ENCODE assay signal across 19 mouse cellular contexts in genomic region chr7:142403591-142403990, GRCm38 (mm10). TPM values are rescaled to one million over a fixed set of nuclear protein-coding genes. Genes with fewer than 3 reads are reported as not detected.
A peak's percentile ranks its signal among the peaks of the same experiment; 100 is the strongest.
DNase-seq lines count a peak whose midpoint lies in the region; ATAC-seq and TF ChIP-seq lines count a peak whose summit lies in the region.
"Had no signal": no experiment of that assay in that cellular context is flagged by ENCODE, and none has a peak within 500 bp of the region (broad histone marks: within the 10 kb centered on the region; RNA-seq: fewer than 3 reads in every experiment).

No protein-coding gene starts in this region.

- no peaks in the 10 kb centered on the region for H3K79me2 ChIP-seq in MEL (ENCODE audit: control insufficient read depth, insufficient read depth, low read length, poor library complexity)

- WGBS in liver, embryonic 15.5 days (ENCODE audit: insufficient replicate concordance), result 30% methylated on average over 4 of the region's 4 CpGs
- WGBS in thymus, adult 2 months, result 34% methylated on average over 4 of the region's 4 CpGs
- 83% methylated on average over 4 of the region's 4 CpGs for WGBS in forebrain, embryonic 16.5 days
- WGBS in forebrain, postnatal 0 days, result 83% methylated on average over 4 of the region's 4 CpGs

- peaks cover 0 to 18% of the 10 kb centered on the region in 2 experiments; a peak in 2 of 4 replicates for H3K36me3 ChIP-seq in MEL (ENCODE audit: control insufficient read depth in 1 of 2, insufficient read depth in 2 of 2, low read length in 2 of 2)
- H3K36me3 ChIP-seq in liver, embryonic 15.5 days (replicated peaks), result no peaks in the 10 kb centered on the region
- H3K36me3 ChIP-seq in thymus, adult 2 months (ENCODE audit: control insufficient read depth, insufficient read depth, low read length), result no peaks in the 10 kb centered on the region
- H3K36me3 ChIP-seq in forebrain, embryonic 16.5 days (ENCODE audit: control insufficient read depth, insufficient read depth), result no peaks in the 10 kb centered on the region
- H3K36me3 ChIP-seq in forebrain, postnatal 0 days (ENCODE audit: insufficient read depth), result no peaks in the 10 kb centered on the region
- H3K36me3 ChIP-seq: liver, embryonic 13.5 days; midbrain, embryonic 12.5 days had no signal

- no peak for TF ChIP-seq POLR2A in MEL (IDR thresholded peaks at IDR 0.05; ENCODE audit: control insufficient read depth in 1 of 2, insufficient read depth in 1 of 2, low read depth in 1 of 2, low read length in 2 of 2, poor library complexity in 1 of 2)
- TF ChIP-seq POLR2A in thymus, adult 2 months (IDR thresholded peaks at IDR 0.05; ENCODE audit: control insufficient read depth, extremely low read depth, insufficient read depth, low read length, poor library complexity), result no peak

- no peak overlapping the region for H3K4me2 ChIP-seq in liver, embryonic 15.5 days
- no peak overlapping the region for H3K4me2 ChIP-seq in forebrain, embryonic 16.5 days (ENCODE audit: low read length)
- no peak overlapping the region for H3K4me2 ChIP-seq in forebrain, postnatal 0 days (ENCODE audit: low read depth)
- H3K4me2 ChIP-seq: liver, embryonic 13.5 days; midbrain, embryonic 12.5 days had no signal

- H3K27me3 ChIP-seq in MEL (ENCODE audit: control insufficient read depth in 1 of 2, insufficient read depth in 2 of 2, low read length in 2 of 2), result no peaks in the 10 kb centered on the region
- H3K27me3 ChIP-seq in liver, embryonic 15.5 days, result no peaks in the 10 kb centered on the region
- no peaks in the 10 kb centered on the region for H3K27me3 ChIP-seq in thymus, adult 2 months (ENCODE audit: control insufficient read depth, insufficient read depth, low read length)
- H3K27me3 ChIP-seq in forebrain, embryonic 16.5 days (replicated peaks; ENCODE audit: control insufficient read depth, insufficient read depth, low read length), result no peaks in the 10 kb centered on the region
- no peaks in the 10 kb centered on the region for H3K27me3 ChIP-seq in forebrain, postnatal 0 days (ENCODE audit: insufficient read depth, low read length)
- H3K27me3 ChIP-seq: liver, embryonic 13.5 days; midbrain, embryonic 12.5 days had no signal

- TF ChIP-seq CTCF in MEL (IDR thresholded peaks at IDR 0.05 in 2 of 3, conservative IDR thresholded peaks at IDR 0.05 in 1 of 3; ENCODE audit: control insufficient read depth in 1 of 3, insufficient read depth in 1 of 3, low read depth in 2 of 3, low read length in 3 of 3, poor library complexity in 1 of 3, severe bottlenecking in 1 of 3), result no peak
- TF ChIP-seq CTCF in thymus, adult 2 months (IDR thresholded peaks at IDR 0.05; ENCODE audit: borderline replicate concordance, control insufficient read depth, extremely low read depth, insufficient read depth, low read length, poor library complexity), result no peak
- no peak for TF ChIP-seq CTCF in forebrain, postnatal 0 days (IDR thresholded peaks at IDR 0.05; ENCODE audit: low read depth)

- no peaks in the 10 kb centered on the region for H3K9me3 ChIP-seq in MEL (replicated peaks; ENCODE audit: insufficient read depth, low read length)
- no peaks in the 10 kb centered on the region for H3K9me3 ChIP-seq in liver, embryonic 15.5 days (replicated peaks)
- no peaks in the 10 kb centered on the region for H3K9me3 ChIP-seq in forebrain, embryonic 16.5 days (ENCODE audit: control insufficient read depth, low read length)
- H3K9me3 ChIP-seq in forebrain, postnatal 0 days (ENCODE audit: low read length), result no peaks in the 10 kb centered on the region
- H3K9me3 ChIP-seq: liver, embryonic 13.5 days; midbrain, embryonic 12.5 days had no signal

- no peak overlapping the region for H3K4me3 ChIP-seq in MEL (ENCODE audit: control insufficient read depth in 1 of 2, insufficient read depth in 1 of 2, low read depth in 2 of 2, low read length in 2 of 2)
- H3K4me3 ChIP-seq in liver, embryonic 15.5 days (replicated peaks), result no peak overlapping the region
- H3K4me3 ChIP-seq in thymus, adult 2 months (ENCODE audit: control insufficient read depth, insufficient read depth, low read length), result no peak overlapping the region
- H3K4me3 ChIP-seq in forebrain, embryonic 16.5 days (replicated peaks; ENCODE audit: low read length), result no peak overlapping the region
- H3K4me3 ChIP-seq in forebrain, postnatal 0 days (ENCODE audit: low read depth, low read length), result no peak overlapping the region
- H3K4me3 ChIP-seq: gastrocnemius, adult 2 months; liver, embryonic 13.5 days; midbrain, embryonic 12.5 days had no signal

- no peak overlapping the region for H3K27ac ChIP-seq in MEL (ENCODE audit: control insufficient read depth, low read depth, low read length)
- H3K27ac ChIP-seq in liver, embryonic 15.5 days (replicated peaks), result peak overlapping the region; percentile 14; the same call in 1 of the 2 replicates
- no peak overlapping the region for H3K27ac ChIP-seq in thymus, adult 2 months (ENCODE audit: control insufficient read depth, insufficient read depth, low read length)
- no peak overlapping the region for H3K27ac ChIP-seq in forebrain, embryonic 16.5 days (ENCODE audit: low read length)
- H3K27ac ChIP-seq in forebrain, postnatal 0 days (ENCODE audit: low read depth, low read length), result no peak overlapping the region
- H3K27ac ChIP-seq: gastrocnemius, adult 2 months; midbrain, embryonic 12.5 days had no signal

- DNase-seq in layer of hippocampus, adult 9-11 months, result peak; percentile 87
- DNase-seq in layer of hippocampus, postnatal 36 days, result no peak
- DNase-seq in MEL (ENCODE audit: low read depth, low spot score), result peak; percentile 66
- peak; percentile 30 for DNase-seq in thymus, adult 2 months
- no peak for DNase-seq in ovary, postnatal 36 days (ENCODE audit: low spot score)
- DNase-seq in forebrain, postnatal 0 days, result no peak
- DNase-seq: cerebellum, adult 8-10 months; gastrocnemius, adult 2 months; liver, embryonic 13.5 days had no signal

- no peak for TF ChIP-seq RAD21 in MEL (IDR thresholded peaks at IDR 0.05; ENCODE audit: low read depth, low read length)

- ATAC-seq in liver, embryonic 15.5 days (ENCODE audit: insufficient read depth), result no peak
- ATAC-seq in forebrain, embryonic 16.5 days, result no peak
- no peak for ATAC-seq in forebrain, postnatal 0 days
- ATAC-seq: activated CD4-positive, CD25-positive, alpha-beta regulatory T cell, adult 4 months; forebrain, embryonic 14.5 days; intestine, embryonic 16.5 days had no signal

- peak in 1 of 2 experiments; percentile 45; a peak in 1 of 4 replicates for TF ChIP-seq EP300 in MEL (IDR thresholded peaks at IDR 0.05; ENCODE audit: low read depth in 1 of 2, low read length in 2 of 2)

- peaks cover 4 to 32% of the 10 kb centered on the region in 2 experiments for H3K4me1 ChIP-seq in MEL (ENCODE audit: control insufficient read depth in 1 of 2, insufficient read depth in 2 of 2, low read length in 2 of 2)
- H3K4me1 ChIP-seq in liver, embryonic 15.5 days (replicated peaks), result peaks cover 28% of the 10 kb centered on the region
- peaks cover 12% of the 10 kb centered on the region for H3K4me1 ChIP-seq in thymus, adult 2 months (replicated peaks; ENCODE audit: control insufficient read depth, insufficient read depth, low read length)
- no peaks in the 10 kb centered on the region for H3K4me1 ChIP-seq in forebrain, embryonic 16.5 days (replicated peaks; ENCODE audit: control insufficient read depth, insufficient read depth, low read length)
- H3K4me1 ChIP-seq in forebrain, postnatal 0 days (ENCODE audit: insufficient read depth), result no peaks in the 10 kb centered on the region

- H3K9ac ChIP-seq in MEL (ENCODE audit: control insufficient read depth, low read depth, low read length, poor library complexity, severe bottlenecking), result peak overlapping the region; percentile 27; the same call in 1 of the 2 replicates
- H3K9ac ChIP-seq in liver, embryonic 15.5 days, result no peak overlapping the region
- H3K9ac ChIP-seq in forebrain, embryonic 16.5 days (replicated peaks; ENCODE audit: low read depth, low read length), result no peak overlapping the region
- no peak overlapping the region for H3K9ac ChIP-seq in forebrain, postnatal 0 days
- H3K9ac ChIP-seq: liver, embryonic 13.5 days; midbrain, embryonic 12.5 days had no signal

RNA-seq across cellular contexts. Expression of gene Ctsd, which starts 15.8 kb away (rescaled TPM):
- total RNA-seq in layer of hippocampus, postnatal 36 days (2021), result 100 to 1,000 TPM; 289 to 292 TPM
- 112 and 115 TPM in 2 replicates for total RNA-seq in MEL (2012; rRNA removed)
- polyA plus RNA-seq in MEL (2012; ENCODE audit: insufficient read depth in 1 of 2, insufficient read length in 2 of 2, low read depth in 1 of 2, low replicate concordance in 2 of 2, missing spikeins in 1 of 2), result 100 to 1,000 TPM in 1 of 2 experiments, 10 to 100 TPM in 1; 89.3 to 179 TPM
- 377 and 446 TPM in 2 replicates for polyA plus RNA-seq in liver, embryonic 15.5 days (2015; fragmentation: Nextera tagmentation; extraction: Ambion mirVana)
- polyA plus RNA-seq in thymus, adult 2 months (2012; rRNA removed), result 762 and 992 TPM in 2 replicates
- 203 and 208 TPM in 2 replicates for polyA plus RNA-seq in forebrain, embryonic 16.5 days (2015; fragmentation: Nextera tagmentation; extraction: Ambion mirVana)
- 243 and 366 TPM in 2 replicates for total RNA-seq in forebrain, postnatal 0 days (2014; rRNA removed)
- 313 and 338 TPM in 2 replicates for polyA plus RNA-seq in forebrain, postnatal 0 days (2015; fragmentation: Nextera tagmentation; extraction: Ambion mirVana)

RNA-seq across cellular contexts. Expression of gene Gm49369, which starts 21.1 kb away (rescaled TPM):
- not detected for total RNA-seq in layer of hippocampus, postnatal 36 days (2021)
- total RNA-seq in MEL (2012; rRNA removed), result 3.2 and 8.1 TPM in 2 replicates
- 10 to 100 TPM in 1 of 2 experiments, not detected in 1; 15.2 TPM for polyA plus RNA-seq in MEL (2012; ENCODE audit: insufficient read depth in 1 of 2, insufficient read length in 2 of 2, low read depth in 1 of 2, low replicate concordance in 2 of 2, missing spikeins in 1 of 2)
- 0.54 and 0.78 TPM in 2 replicates for polyA plus RNA-seq in liver, embryonic 15.5 days (2015; fragmentation: Nextera tagmentation; extraction: Ambion mirVana)
- 0.23 and 0.31 TPM in 2 replicates for polyA plus RNA-seq in thymus, adult 2 months (2012; rRNA removed)
- not detected in 2 replicates for polyA plus RNA-seq in forebrain, embryonic 16.5 days (2015; fragmentation: Nextera tagmentation; extraction: Ambion mirVana)
- 21.2 and 45.2 TPM in 2 replicates for total RNA-seq in forebrain, postnatal 0 days (2014; rRNA removed)
- polyA plus RNA-seq in forebrain, postnatal 0 days (2015; fragmentation: Nextera tagmentation; extraction: Ambion mirVana), result 0.60 TPM in 1 of 2 replicates, not detected in the other
- polyA plus RNA-seq: activated CD4-positive, CD25-positive, alpha-beta regulatory T cell, adult 4 months; forebrain, embryonic 14.5 days; heart, embryonic 14.5 days; hindbrain, embryonic 11.5 days; large intestine, adult 2 months; liver, embryonic 13.5 days; midbrain, embryonic 12.5 days had no signal

RNA-seq across cellular contexts. Expression of gene Ifitm10, which starts 30.0 kb away (rescaled TPM):
- total RNA-seq in layer of hippocampus, postnatal 36 days (2021), result 10 to 100 TPM; 34.2 to 35.7 TPM
- total RNA-seq in MEL (2012; rRNA removed), result not detected in 2 replicates
- polyA plus RNA-seq in MEL (2012; ENCODE audit: insufficient read depth in 1 of 2, insufficient read length in 2 of 2, low read depth in 1 of 2, low replicate concordance in 2 of 2, missing spikeins in 1 of 2), result under 1 TPM in 1 of 2 experiments, not detected in 1; 0.21 TPM
- polyA plus RNA-seq in liver, embryonic 15.5 days (2015; fragmentation: Nextera tagmentation; extraction: Ambion mirVana), result 1.9 and 2.1 TPM in 2 replicates
- 10.8 and 14.8 TPM in 2 replicates for polyA plus RNA-seq in thymus, adult 2 months (2012; rRNA removed)
- polyA plus RNA-seq in forebrain, embryonic 16.5 days (2015; fragmentation: Nextera tagmentation; extraction: Ambion mirVana), result 2.6 and 3.8 TPM in 2 replicates
- 5.6 and 6.6 TPM in 2 replicates for total RNA-seq in forebrain, postnatal 0 days (2014; rRNA removed)
- polyA plus RNA-seq in forebrain, postnatal 0 days (2015; fragmentation: Nextera tagmentation; extraction: Ambion mirVana), result 10.2 and 13.0 TPM in 2 replicates

RNA-seq across cellular contexts. Expression of gene Syt8, which starts 31.1 kb away (rescaled TPM):
- not detected for total RNA-seq in layer of hippocampus, postnatal 36 days (2021)
- total RNA-seq in MEL (2012; rRNA removed), result not detected in 2 replicates
- polyA plus RNA-seq in MEL (2012; ENCODE audit: insufficient read depth in 1 of 2, insufficient read length in 2 of 2, low read depth in 1 of 2, low replicate concordance in 2 of 2, missing spikeins in 1 of 2), result not detected
- polyA plus RNA-seq in liver, embryonic 15.5 days (2015; fragmentation: Nextera tagmentation; extraction: Ambion mirVana), result 0.13 TPM in 1 of 2 replicates, not detected in the other
- polyA plus RNA-seq in thymus, adult 2 months (2012; rRNA removed), result 2.2 and 5.2 TPM in 2 replicates
- not detected in 2 replicates for polyA plus RNA-seq in forebrain, embryonic 16.5 days (2015; fragmentation: Nextera tagmentation; extraction: Ambion mirVana)
- not detected in 2 replicates for total RNA-seq in forebrain, postnatal 0 days (2014; rRNA removed)
- polyA plus RNA-seq in forebrain, postnatal 0 days (2015; fragmentation: Nextera tagmentation; extraction: Ambion mirVana), result not detected in 2 replicates
- total RNA-seq: gastrocnemius, adult 2 months; left cerebral cortex, postnatal 10 days had no signal
- polyA plus RNA-seq: activated CD4-positive, CD25-positive, alpha-beta regulatory T cell, adult 4 months; forebrain, embryonic 14.5 days; heart, embryonic 14.5 days; hindbrain, embryonic 11.5 days; liver, embryonic 13.5 days had no signal

RNA-seq across cellular contexts. Expression of gene Tnni2, which starts 38.0 kb away (rescaled TPM):
- not detected for total RNA-seq in layer of hippocampus, postnatal 36 days (2021)
- total RNA-seq in MEL (2012; rRNA removed), result not detected in 2 replicates
- polyA plus RNA-seq in MEL (2012; ENCODE audit: insufficient read depth in 1 of 2, insufficient read length in 2 of 2, low read depth in 1 of 2, low replicate concordance in 2 of 2, missing spikeins in 1 of 2), result under 1 TPM in 1 of 2 experiments, not detected in 1; 0.84 TPM
- polyA plus RNA-seq in liver, embryonic 15.5 days (2015; fragmentation: Nextera tagmentation; extraction: Ambion mirVana), result 17.6 and 29.3 TPM in 2 replicates
- polyA plus RNA-seq in thymus, adult 2 months (2012; rRNA removed), result 3.2 and 4.3 TPM in 2 replicates
- 0.89 TPM in 1 of 2 replicates, not detected in the other for polyA plus RNA-seq in forebrain, embryonic 16.5 days (2015; fragmentation: Nextera tagmentation; extraction: Ambion mirVana)
- total RNA-seq in forebrain, postnatal 0 days (2014; rRNA removed), result 0.33 and 2.8 TPM in 2 replicates
- 0.21 and 1.5 TPM in 2 replicates for polyA plus RNA-seq in forebrain, postnatal 0 days (2015; fragmentation: Nextera tagmentation; extraction: Ambion mirVana)
- polyA plus RNA-seq: activated CD4-positive, CD25-positive, alpha-beta regulatory T cell, adult 4 months had no signal

Comparison
In these comparisons a context has a peak if more than half of its experiments do, and no peak if none do; other contexts are left out.
1. DNase-seq: peak in layer of hippocampus, adult 9-11 months (single experiment), MEL (single experiment) and thymus, adult 2 months (single experiment); none in layer of hippocampus, postnatal 36 days (0 of 2), ovary, postnatal 36 days (single experiment) and forebrain, postnatal 0 days (single experiment).